Mouse (Mus musculus): ENCODE measurements around the gene Atp8b2.

DNA sequence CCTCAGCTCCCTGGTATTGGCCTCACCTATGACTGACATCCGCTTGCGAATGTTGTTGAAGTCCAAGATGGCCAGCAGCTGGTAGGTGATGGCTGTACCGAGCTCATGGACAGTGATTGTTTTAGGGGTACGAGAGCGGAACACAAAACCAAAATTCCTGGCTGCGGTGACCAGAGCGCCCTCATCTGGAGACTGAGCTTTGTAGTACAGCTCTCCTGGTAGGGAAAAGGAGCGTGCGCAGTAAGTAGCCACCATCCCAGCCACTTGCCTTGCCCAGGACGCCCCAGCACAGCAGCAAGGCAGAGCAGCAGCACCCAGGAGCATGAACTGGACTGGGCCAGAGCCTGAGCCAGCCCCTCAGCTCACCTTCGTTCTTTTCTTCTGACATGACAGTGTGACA, 15.3 kb downstream of the Atp8b2 start:
- no peak for TF ChIP-seq EP300 (IDR thresholded peaks at IDR 0.05)
- TF ChIP-seq CTCF (IDR thresholded peaks at IDR 0.05), result peak; percentile 21

Measured in lung, postnatal 0 days (tissue).